Mouse (Mus musculus) skeletal muscle tissue, adult 2 months (tissue): ENCODE data around the gene Raf1.

Source experiments
- DNase-seq: peaks from one replicate; pipeline ENCODE4 v3.0.0-alpha.2; 2012; ENCODE audit warnings: low read depth, low spot score

Gene Raf1

DNA sequence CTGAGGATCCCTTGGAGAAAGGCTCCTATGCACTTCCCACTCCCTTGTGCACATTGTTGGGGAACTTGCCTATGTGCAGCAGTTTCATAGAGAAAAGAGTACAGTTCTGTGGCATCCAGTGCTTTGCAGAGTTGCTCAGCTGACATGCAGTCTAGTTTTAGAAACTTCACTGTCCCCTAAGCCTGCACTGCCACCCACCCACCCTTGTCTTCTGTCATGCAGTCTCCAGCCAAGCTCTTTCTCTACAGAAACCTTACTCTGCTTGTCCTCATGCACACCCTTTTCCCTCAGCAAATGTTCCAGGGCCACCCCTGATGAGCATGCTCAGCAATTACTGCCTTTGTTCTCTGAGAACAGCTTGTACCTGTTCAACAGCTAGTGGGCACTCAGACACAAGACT, 62.6 kb downstream of the Raf1 start:
- DNase-seq = no peak

DNA sequence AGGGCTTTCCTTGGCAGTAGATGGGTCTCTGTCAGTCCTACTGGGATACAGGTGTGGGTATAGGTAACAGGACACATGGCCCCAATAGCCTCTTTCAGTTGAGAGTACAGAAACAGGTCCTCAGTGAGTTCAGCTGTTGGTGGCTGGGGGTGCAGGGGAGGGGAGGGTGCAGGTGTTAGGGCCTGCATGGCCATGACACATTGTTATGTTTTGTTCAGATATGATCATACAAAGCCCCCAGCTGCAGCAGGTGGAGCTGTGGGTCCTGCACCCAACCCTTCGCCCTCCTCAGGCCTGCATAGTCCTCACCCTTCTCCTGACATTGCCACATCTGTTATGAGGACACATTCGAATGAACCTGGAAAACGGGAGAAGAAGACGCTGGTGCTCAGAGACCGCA, 66.1 kb downstream of the Raf1 start:
- no peak for DNase-seq

DNA sequence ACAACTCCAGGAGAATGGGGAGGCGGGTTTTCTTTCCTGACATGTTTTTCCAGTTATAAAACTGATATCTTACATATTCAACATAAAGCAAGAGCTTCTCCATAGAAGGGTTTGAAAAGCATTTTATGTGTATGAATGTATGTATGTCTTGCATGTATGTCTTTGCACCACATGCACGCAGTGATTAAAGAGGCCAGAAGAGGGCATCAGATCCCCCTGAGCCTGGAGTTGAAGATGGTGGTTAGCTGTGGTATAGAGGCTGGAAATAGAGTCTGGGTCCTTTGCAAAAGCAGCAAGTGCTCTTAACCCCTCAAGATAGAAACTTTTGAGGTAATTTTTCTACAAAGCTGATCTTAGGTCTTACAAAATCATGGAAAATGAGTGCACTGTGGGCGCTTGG, 67.3 kb downstream of the Raf1 start:
- DNase-seq = no peak

DNA sequence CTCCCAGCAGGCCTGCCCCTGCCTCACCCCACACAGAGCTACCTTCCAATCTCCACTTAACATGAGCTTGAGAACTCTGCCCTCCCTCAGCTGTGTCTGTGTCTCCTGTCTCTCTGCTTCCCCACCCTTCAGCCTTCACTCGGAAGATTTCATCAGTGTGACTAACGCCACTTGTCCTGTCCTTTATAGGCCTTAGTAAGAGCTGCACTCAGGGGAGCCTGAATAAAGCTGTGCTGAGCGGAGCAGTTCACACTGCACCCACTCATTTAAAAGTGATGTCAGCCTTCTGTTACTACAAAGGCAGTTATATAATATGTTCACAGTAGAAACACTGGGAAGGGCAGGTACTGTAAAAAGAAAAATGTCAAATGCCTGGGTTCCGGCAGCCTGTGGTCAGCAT, 69.0 kb downstream of the Raf1 start:
- DNase-seq = no peak

DNA sequence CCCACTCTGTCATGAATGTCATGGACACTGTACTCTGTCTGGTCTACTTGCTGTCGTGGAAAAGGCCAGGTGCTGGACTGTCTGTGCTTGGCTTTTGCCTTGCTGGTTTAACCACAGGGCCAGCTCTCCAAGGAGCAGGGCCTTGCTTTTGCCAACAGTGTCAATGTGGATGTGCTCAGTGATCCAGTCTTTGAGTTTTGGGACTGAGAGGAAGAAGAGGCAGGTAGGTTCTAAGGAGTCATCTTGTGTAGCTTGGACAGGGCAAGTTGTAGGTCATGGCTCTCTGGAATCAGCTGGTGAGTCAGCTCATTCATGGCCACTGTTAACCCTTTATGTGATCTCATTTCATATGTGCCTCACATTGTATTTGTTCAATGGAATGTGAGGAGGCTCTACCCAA, 70.0 kb downstream of the Raf1 start:
- no peak for DNase-seq

DNA sequence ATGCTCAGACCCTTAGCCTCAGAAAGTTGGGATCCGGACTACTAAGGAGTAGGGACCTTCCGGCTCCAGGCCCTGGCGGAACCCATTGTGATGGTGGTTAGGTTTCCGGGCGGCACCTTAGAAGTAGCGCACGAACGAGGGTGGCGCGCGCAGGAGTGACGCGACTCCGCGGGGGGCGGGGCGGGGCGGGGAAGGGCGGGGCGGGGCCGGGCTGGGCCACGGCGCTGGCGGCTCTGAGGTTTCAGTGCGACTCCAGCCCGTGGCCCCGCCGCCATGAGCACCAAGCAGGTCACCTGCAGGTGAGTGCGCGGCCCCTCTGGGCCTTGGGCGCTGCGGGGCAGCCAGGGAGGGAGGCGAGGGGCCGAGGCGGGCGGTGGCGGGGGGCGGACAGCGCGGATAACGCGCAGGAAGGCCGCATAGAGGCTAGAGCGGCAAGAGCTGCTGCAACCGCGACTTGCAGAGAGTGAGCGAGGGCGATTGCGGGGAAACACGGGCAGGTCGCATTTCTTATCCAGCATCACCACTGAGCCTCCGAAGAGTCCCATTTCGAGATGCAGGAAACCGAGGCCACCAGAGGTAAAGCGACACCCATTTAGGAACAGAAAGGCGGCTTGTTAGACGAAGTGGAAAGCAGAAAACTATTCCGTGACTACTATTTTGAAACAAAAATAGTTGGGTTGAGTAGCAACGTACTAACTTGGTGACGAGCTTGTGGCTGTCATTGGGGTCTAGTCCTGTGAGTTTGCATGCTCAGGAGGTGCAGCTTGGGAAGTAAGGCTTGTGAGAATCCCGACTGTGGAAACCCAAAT, 74.5 kb downstream of the Raf1 start, which contains the start of gene Mkrn2:
TSS of gene Mkrn2 (plus strand) at position 188 of the 809 bp plus-strand sequence.
- DNase-seq = peak; percentile 78

DNA sequence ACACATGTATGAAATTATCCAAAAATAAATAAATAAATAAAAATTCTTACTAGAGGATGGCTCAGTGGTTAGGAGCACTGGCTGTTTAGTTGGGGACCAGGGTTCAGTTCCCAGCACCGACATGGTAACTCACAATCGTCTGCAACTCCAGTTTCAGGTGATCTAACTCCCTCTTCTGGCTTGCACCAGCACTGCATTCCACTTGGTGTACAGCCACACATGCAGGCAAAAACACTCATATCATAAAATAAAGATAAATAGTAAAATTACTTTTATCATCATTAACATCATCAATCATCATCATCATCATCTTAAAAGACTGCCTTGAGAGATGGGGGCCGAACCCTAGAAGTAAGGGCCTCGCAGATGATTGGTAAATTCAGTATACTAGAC, 75.1 kb downstream of the Raf1 start:
- DNase-seq = no peak

DNA sequence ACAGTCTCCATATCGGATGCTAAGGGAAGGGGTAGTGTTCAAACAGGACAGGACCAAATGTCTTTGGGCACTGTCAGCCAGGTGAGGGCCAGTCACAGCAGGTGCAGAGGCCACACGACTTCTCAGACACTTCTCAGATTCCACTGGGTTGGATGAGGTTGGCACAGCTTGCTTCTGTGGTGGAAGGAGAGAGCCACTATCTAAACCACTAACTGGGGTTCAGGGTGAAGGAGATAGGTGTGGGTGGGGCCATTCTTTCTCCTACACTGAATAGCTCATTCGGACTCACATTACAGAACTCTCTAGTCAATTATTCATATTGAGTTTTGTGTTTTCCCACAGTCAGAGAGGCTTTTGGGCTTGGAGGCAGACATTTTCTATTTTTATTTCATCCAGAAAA, 80.8 kb downstream of the Raf1 start:
- no peak for DNase-seq

DNA sequence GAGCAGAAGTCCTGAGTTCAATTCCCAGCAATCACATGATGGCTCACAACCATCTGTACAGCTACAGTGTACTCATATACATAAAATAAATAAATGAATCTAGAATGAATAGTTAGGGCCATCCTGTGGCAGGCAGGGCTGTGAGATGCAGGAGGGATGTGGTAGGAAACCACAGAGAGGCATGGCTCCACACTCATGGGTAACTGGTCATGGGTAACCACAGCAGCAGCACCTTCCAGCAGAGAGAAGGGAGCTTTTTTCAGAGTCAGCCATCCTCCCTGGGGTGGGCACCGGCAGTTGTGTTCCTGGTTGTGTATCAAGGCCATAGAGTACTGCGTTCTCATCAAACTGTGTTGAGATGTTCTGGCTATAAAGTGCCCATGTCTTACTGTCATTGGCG, 82.0 kb downstream of the Raf1 start:
- DNase-seq = no peak

DNA sequence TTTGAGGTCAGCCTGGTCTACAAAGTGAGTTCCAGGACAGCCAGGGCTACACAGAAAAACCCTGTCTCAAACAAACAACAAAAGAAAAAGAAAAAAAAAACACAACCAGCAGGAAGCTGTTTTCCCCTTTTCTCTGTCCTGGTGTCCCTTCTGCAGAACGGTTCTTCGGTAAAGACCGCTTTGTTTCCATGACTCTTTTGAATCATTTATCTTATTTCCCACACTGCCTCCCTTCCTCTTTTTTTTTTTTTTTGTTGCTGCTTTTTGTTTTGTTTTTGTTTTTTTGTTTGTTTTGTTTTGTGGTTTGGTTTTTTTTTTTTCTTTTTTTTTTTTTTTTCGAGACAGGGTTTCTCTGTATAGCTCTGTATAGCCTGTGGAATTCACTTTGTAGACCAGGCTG, 83.2 kb downstream of the Raf1 start:
- no peak for DNase-seq

DNA sequence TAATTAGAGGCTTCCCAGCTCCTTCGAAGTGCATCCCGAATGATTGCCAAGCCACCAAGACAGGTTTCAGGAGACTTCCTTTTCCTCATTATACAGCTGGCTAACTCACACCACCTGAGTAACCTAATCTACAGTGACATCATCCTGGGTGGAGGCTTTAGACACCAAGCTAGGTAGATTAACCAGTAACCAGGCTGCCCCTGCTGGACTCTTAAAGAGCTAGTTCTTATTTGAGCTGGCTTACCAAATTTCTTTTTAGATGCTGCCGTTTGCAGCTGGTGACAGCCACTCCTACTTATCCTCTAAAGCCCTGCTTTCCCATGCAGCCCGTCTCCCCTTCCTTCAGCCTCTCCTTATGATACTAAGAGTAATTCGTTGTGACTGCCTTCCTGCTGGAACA, 84.0 kb downstream of the Raf1 start, which contains the start of gene Mkrn2os:
TSS of gene Mkrn2os (minus strand) at position 119 of the 400 bp plus-strand sequence.
- no peak for DNase-seq

DNA sequence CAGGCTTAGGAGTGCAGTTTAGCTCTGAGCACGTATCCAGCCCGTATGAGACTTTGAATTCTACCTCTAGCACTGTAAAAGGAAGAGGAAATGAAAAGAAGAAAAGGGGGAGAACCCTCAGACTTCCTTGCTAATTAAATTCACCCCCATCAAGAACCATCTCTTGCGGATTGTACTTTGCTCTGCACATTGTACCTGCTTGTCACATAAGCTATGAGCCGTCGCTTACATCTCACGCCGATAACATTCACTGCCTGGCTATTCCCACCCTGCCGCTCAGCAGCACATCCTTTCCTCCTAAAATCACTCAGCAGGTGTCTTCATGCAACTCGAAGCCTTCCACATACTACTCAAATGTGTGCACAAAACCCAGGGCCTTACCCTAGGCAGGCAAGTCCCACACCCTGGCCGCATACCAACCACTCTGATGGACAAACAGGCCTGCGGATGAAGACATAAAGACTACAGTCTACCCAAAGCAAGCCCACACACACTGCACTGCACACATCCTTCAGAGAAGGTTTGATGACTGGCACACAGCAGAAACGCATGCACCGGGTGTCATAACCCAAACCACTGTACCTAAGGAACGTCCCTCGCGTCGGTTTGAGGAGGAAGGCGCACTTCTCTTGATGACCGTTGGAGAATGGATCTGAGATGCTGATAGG, 84.6 kb downstream of the Raf1 start:
- no peak for DNase-seq

DNA sequence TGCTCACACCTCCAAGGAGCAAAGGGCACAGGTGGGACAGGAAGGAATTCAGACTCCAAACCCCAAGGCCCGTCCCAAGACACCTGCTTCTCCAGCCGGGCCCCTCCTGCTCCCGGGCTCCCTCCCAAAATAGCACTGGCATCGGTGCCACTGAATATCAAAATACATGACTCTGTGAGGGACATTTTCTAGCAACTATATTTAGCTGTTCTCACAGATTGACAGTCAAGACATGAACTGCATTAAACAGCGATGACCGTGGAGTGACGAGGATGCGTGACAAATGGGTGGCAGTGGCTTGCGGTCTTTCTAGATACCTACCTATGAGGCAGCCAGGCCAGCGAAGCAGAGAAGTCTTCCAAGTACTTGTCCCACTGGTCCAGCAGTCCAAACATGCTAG, 90.1 kb downstream of the Raf1 start:
- peak; percentile 85 for DNase-seq

DNA sequence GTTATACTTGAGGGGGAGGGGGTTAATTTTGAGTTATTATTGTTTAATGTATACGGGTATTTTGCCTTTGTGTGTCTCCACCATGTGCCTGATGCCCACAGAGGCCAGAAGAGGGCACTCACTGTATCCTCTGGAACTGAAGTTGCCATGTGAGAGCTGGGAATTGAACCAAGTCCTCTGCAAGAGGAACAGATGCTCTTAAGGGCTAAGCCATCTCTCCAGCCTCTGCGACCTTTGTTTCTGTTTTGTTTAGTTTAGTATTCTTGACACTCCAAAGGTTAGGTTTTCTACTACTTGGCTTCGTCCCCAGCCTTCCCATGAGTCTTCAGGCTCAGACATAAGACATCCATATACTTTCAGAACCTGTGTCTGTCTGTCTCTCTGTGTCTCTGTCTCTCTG, 92.3 kb downstream of the Raf1 start:
- DNase-seq = no peak

DNA sequence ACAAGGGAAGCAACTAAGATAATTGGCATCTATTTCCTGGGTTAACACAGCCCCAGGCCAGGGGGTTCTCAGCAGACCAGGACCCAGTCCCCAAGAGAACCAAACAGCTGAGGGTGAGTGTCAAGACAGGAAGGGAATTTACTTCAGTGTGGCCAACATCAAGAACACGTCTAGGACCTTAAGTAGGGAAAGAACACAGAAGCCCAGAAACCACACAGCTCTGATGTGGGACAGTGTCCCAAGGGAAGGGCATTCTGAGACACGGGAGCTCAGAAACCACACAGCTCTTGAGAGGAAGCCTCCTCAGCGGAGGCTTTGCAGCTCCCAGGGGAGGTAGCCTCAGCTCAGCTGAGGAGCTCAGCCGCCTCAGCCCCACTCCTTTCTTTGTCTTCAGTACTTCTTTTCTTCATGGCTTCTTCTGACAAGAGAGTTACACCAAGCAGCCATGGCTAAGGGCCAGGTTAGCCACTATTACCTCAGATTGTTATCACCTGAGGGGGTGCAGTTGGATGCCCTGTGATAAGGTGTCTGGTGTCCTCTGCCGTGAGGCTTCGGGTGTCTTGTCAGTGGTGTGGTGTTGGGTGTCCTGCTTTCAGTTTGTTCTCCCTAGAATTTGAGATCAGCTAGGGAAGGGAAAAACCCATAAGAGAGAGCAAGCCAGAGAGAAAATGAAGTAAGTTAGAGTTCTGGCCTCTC, 92.9 kb downstream of the Raf1 start:
- no peak for DNase-seq

DNA sequence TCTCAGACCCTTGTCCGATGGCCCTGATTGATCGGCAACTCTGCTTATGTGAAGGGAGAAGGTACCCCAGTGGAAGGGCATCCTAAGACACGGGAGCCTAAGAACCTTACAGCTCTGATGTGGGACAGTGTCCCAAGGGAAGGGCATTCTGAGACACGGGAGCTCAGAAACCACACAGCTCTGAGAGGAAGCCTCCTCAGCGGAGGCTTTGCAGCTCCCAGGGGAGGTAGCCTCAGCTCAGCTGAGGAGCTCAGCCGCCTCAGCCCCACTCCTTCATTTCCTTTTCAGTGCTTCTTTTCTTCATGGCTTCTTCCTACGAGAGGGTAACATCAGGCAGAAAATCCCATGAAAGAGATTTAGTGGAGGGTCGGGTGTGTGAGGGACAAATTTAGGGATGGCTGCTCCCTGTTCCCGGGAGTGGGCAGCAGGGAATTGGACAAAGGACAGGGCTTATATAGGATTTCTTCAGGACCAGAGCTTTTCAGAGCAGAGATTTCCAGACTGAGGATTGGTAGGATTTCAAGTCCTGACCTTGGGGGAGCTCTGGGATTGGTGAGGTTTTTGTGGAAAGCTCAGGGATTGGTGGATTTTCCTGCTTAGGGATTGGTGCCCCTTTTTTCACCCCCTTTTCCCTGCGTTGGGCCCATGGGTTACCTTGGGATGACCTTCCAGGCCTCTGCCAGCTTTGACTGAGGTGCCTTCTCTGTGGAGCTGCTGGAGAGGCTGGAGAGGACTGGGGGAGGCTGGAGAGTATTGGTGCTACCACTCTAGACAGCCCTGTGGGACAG, 93.9 kb downstream of the Raf1 start:
- DNase-seq = no peak

DNA sequence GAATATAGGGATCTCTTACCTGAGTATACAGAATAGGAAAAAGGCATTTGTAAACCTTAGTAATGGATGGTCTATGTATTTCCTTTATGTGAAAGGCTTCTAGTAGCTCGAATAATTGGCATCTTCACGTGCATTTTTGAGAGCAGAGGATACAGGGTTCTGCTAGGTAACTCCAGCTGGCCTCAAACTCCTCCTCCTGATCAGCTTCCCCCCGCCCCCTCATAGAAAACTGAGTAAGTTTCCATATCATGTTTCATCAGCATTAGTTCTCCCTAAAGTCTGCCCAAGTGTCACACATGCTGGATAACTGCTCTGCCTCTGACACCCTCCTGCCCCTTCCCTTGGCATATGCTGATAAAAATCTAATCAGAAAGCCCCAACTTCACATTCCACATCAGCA, 95.6 kb downstream of the Raf1 start:
- DNase-seq = no peak

DNA sequence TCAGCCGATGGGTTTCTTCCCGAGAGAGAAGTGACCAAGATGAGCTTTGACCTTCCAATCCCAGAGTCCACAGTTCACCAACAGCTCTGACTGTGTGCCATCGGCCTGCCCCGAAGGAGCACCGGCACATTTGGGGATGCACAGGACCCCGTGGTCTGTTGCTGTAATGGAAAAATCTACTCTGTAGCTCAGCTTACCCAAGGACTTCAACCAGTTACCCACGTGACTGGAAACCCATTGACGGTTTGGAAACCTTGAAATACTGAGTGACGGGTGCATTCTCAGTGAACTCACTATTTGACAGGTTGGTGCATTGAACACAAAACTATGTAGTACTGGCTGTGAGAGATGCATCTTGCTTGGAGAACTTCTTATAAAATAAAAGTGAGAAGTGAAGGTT, 98.5 kb downstream of the Raf1 start:
- DNase-seq = no peak

DNA sequence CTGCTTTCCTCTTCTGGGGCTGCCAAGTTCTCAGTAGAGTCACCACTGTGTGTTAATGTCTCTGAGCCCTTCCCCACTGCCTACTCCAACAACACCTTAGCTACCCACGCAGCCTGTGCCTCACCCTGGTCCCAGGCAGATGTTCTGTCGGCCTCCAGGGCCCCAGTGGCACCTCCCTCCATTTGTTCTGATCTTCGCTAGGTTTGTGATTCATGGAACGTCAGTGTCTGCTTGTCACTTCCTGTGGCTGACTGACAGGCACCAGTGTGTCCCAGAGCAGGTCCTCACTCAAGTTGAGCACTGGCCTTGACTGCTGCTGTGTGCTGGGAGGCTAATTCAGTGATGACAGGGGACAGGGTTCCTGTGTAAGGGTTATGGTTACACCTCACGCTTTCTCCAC, 99.0 kb downstream of the Raf1 start:
- DNase-seq = no peak

DNA sequence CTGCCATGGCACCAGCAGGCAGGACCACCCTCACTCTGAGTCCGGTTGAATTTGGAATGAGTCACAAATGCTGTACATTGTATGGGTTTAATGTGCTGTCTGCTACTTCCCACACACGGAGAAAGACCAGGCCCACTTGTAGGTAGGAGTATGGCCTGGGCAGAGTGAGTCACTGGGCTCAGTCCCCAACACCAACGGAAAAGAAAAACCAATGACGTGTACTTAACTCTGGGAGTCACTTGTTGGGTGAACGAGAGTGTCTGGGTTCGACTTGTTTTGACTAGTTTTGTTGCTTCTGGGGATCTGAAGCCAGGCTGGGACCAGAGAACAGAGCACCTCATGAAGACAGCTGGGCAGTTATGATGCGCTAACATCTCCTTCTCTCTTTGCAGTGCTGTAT, 102.3 kb downstream of the Raf1 start:
- no peak for DNase-seq
